Mouse (Mus musculus): ENCODE measurements around the gene Resp18. TPM values are rescaled to one million over a fixed set of nuclear protein-coding genes. Genes with fewer than 3 reads are reported as not detected.
A peak's percentile ranks its signal among the peaks of the same experiment; 100 is the strongest.

Resp18 gene
- polyA plus RNA-seq, 1 experiment from 2014 or later = 0.35 TPM

- Histone ChIP-seq H3K27me3 (peaks cover 60% of the 10 kb centered on the region), H3K4me3 (no peak overlapping the region), H3K4me2 (no peak overlapping the region), H3K36me3 (no peaks in the 10 kb centered on the region), H3K9me3 (no peaks in the 10 kb centered on the region), H3K27ac (no peak overlapping the region), H3K9ac (no peak overlapping the region), H3K4me1 (peaks cover 3% of the 10 kb centered on the region; the same call in 1 of the 2 replicates)
- no peak for ATAC-seq (ENCODE audit: insufficient number of reproducible peaks, low FRiP score, low TSS enrichment, low read depth)
- 2% methylated on average over 40 of the region's 40 CpGs for WGBS
Observed at GRCm38 (mm10) chr1:75262969-75263951, 15.0 kb downstream of the Resp18 start.

- no peak overlapping the region for H3K27ac ChIP-seq
- peaks cover 56% of the 10 kb centered on the region for H3K27me3 ChIP-seq
- no peak overlapping the region for H3K4me3 ChIP-seq
- no peaks in the 10 kb centered on the region for H3K36me3 ChIP-seq
- peaks cover 3% of the 10 kb centered on the region; the same call in 1 of the 2 replicates for H3K4me1 ChIP-seq
- H3K4me2 ChIP-seq = no peak overlapping the region
- no peaks in the 10 kb centered on the region for H3K9me3 ChIP-seq
- no peak for ATAC-seq (ENCODE audit: insufficient number of reproducible peaks, low FRiP score, low TSS enrichment, low read depth)
- no peak overlapping the region for H3K9ac ChIP-seq
Observed at GRCm38 (mm10) chr1:75261278-75261677, 16.9 kb downstream of the Resp18 start.

GRCm38 (mm10) chr1:75255516-75256046 is 22.6 kb downstream of the Resp18 start:
- peaks cover 17% of the 10 kb centered on the region for H3K27me3 ChIP-seq
- 65% methylated on average over 10 of the region's 10 CpGs for WGBS
- no peaks in the 10 kb centered on the region for H3K9me3 ChIP-seq
- no peak overlapping the region for H3K4me2 ChIP-seq
- H3K4me1 ChIP-seq = peaks cover 7% of the 10 kb centered on the region
- H3K9ac ChIP-seq = no peak overlapping the region
- ATAC-seq (ENCODE audit: insufficient number of reproducible peaks, low FRiP score, low TSS enrichment, low read depth) = no peak
- no peaks in the 10 kb centered on the region for H3K36me3 ChIP-seq
- H3K27ac ChIP-seq = no peak overlapping the region
- no peak overlapping the region for H3K4me3 ChIP-seq

- peaks cover 7% of the 10 kb centered on the region for H3K4me1 ChIP-seq
- ATAC-seq (ENCODE audit: insufficient number of reproducible peaks, low FRiP score, low TSS enrichment, low read depth) = no peak
- H3K36me3 ChIP-seq = no peaks in the 10 kb centered on the region
- no peak overlapping the region for H3K4me2 ChIP-seq
- H3K9ac ChIP-seq = no peak overlapping the region
- no peak overlapping the region for H3K27ac ChIP-seq
- no peak overlapping the region for H3K4me3 ChIP-seq
- WGBS = 72% methylated on average over 8 of the region's 8 CpGs
- H3K9me3 ChIP-seq = no peaks in the 10 kb centered on the region
- peaks cover 12% of the 10 kb centered on the region; the same call in 1 of the 2 replicates for H3K27me3 ChIP-seq
Observed at GRCm38 (mm10) chr1:75254625-75255013, 23.6 kb downstream of the Resp18 start.

GRCm38 (mm10) chr1:75253849-75254624 is 24.2 kb downstream of the Resp18 start:
- Histone ChIP-seq H3K4me1 (peaks cover 7% of the 10 kb centered on the region), H3K9me3 (no peaks in the 10 kb centered on the region), H3K27ac (no peak overlapping the region), H3K4me2 (no peak overlapping the region), H3K9ac (no peak overlapping the region), H3K4me3 (no peak overlapping the region), H3K36me3 (no peaks in the 10 kb centered on the region), H3K27me3 (peaks cover 12% of the 10 kb centered on the region; the same call in 1 of the 2 replicates)
- WGBS = 63% methylated on average over 16 of the region's 16 CpGs
- no peak for ATAC-seq (ENCODE audit: insufficient number of reproducible peaks, low FRiP score, low TSS enrichment, low read depth)

- H3K4me3 ChIP-seq = no peak overlapping the region
- H3K27ac ChIP-seq = no peak overlapping the region
- whole genome bisulfite sequencing = 73% methylated on average over 16 of the region's 16 CpGs
- no peaks in the 10 kb centered on the region for H3K9me3 ChIP-seq
- peaks cover 13% of the 10 kb centered on the region for H3K4me1 ChIP-seq
- H3K27me3 ChIP-seq = peaks cover 12% of the 10 kb centered on the region; the same call in 1 of the 2 replicates
- H3K9ac ChIP-seq = no peak overlapping the region
- ATAC-seq (ENCODE audit: insufficient number of reproducible peaks, low FRiP score, low TSS enrichment, low read depth) = no peak
- no peaks in the 10 kb centered on the region for H3K36me3 ChIP-seq
- H3K4me2 ChIP-seq = no peak overlapping the region
Observed at GRCm38 (mm10) chr1:75253029-75253428, 25.2 kb downstream of the Resp18 start.

GRCm38 (mm10) chr1:75252308-75252707 is 25.9 kb downstream of the Resp18 start:
- H3K4me1 ChIP-seq = peaks cover 20% of the 10 kb centered on the region
- ATAC-seq (ENCODE audit: insufficient number of reproducible peaks, low FRiP score, low TSS enrichment, low read depth) = no peak
- no peak overlapping the region for H3K4me2 ChIP-seq
- H3K4me3 ChIP-seq = no peak overlapping the region
- WGBS = 75% methylated on average over 13 of the region's 13 CpGs
- no peaks in the 10 kb centered on the region for H3K36me3 ChIP-seq
- H3K27me3 ChIP-seq = peaks cover 12% of the 10 kb centered on the region; the same call in 1 of the 2 replicates
- H3K9me3 ChIP-seq = no peaks in the 10 kb centered on the region
- no peak overlapping the region for H3K27ac ChIP-seq
- H3K9ac ChIP-seq = no peak overlapping the region

GRCm38 (mm10) chr1:75251112-75251970 is 26.9 kb downstream of the Resp18 start:
- ATAC-seq (ENCODE audit: insufficient number of reproducible peaks, low FRiP score, low TSS enrichment, low read depth) = no peak; the same call in 1 of the 2 replicates
- no peaks in the 10 kb centered on the region for H3K36me3 ChIP-seq
- no peaks in the 10 kb centered on the region for H3K9me3 ChIP-seq
- peak overlapping the region; percentile 26 for H3K4me3 ChIP-seq
- WGBS = 2% methylated on average over 21 of the region's 22 CpGs
- H3K9ac ChIP-seq = no peak overlapping the region
- peaks cover 22% of the 10 kb centered on the region for H3K4me1 ChIP-seq
- H3K27ac ChIP-seq = no peak overlapping the region
- H3K27me3 ChIP-seq = peaks cover 9% of the 10 kb centered on the region; the same call in 1 of the 2 replicates
- H3K4me2 ChIP-seq = peak overlapping the region; percentile 49

GRCm38 (mm10) chr1:75250498-75250897 is 27.7 kb downstream of the Resp18 start:
- 45% methylated on average over 3 of the region's 3 CpGs for WGBS

GRCm38 (mm10) chr1:75248041-75248772 is 30.0 kb downstream of the Resp18 start:
- Histone ChIP-seq H3K4me1 (peaks cover 22% of the 10 kb centered on the region), H3K36me3 (peaks cover 14% of the 10 kb centered on the region), H3K4me3 (no peak overlapping the region), H3K4me2 (no peak overlapping the region), H3K27me3 (peaks cover 9% of the 10 kb centered on the region; the same call in 1 of the 2 replicates), H3K9ac (no peak overlapping the region), H3K9me3 (no peaks in the 10 kb centered on the region), H3K27ac (peak overlapping the region; percentile 50)
- 41% methylated on average over 9 of the region's 9 CpGs for WGBS
- 0 out of 2 replicates have a peak, but pooled peaks have one; percentile 15 for ATAC-seq (ENCODE audit: insufficient number of reproducible peaks, low FRiP score, low TSS enrichment, low read depth)

More at GRCm38 (mm10) chr1:75250498-75250897, 27.7 kb downstream of the Resp18 start:
- Histone ChIP-seq H3K4me2 (no peak overlapping the region), H3K4me1 (peaks cover 22% of the 10 kb centered on the region), H3K27ac (no peak overlapping the region), H3K4me3 (no peak overlapping the region), H3K9ac (no peak overlapping the region), H3K36me3 (no peaks in the 10 kb centered on the region), H3K27me3 (peaks cover 9% of the 10 kb centered on the region; the same call in 1 of the 2 replicates), H3K9me3 (no peaks in the 10 kb centered on the region)
- no peak for ATAC-seq (ENCODE audit: insufficient number of reproducible peaks, low FRiP score, low TSS enrichment, low read depth)
